Mouse (Mus musculus) heart, adult 8-10 months (tissue): ENCODE results near the gene Adarb2. TPM values are rescaled to one million over a fixed set of nuclear protein-coding genes. Genes with fewer than 3 reads are reported as not detected.

Source experiments
- DNase-seq: peaks from one replicate; pipeline ENCODE4 v3.0.0; 2022; ENCODE audit warnings: low spot score
- total RNA-seq, 4 experiments: library from RNA; stranded (reverse); gene quantifications; 2 replicates each; pipeline ENCODE4 v1.2.4; 2022

Gene Adarb2
- under 1 TPM in 1 of 4 experiments, not detected in 3; 0.06 TPM for total RNA-seq

GRCm38 (mm10) chr13:8202681-8203476, at the start of gene Adarb2:
Gene Adarb2 (plus strand): TSS chr13:8202866.
- DNase-seq, result no peak

- DNase-seq, result no peak
Measured at GRCm38 (mm10) chr13:8173800-8174199, 28.9 kb upstream of the Adarb2 start.

- no peak for DNase-seq
Measured at GRCm38 (mm10) chr13:8191977-8192376, 10.7 kb upstream of the Adarb2 start.

- no peak for DNase-seq
Measured at GRCm38 (mm10) chr13:8199186-8199880, 3.3 kb upstream of the Adarb2 start.

GRCm38 (mm10) chr13:8203477-8203813, 779 bp downstream of the Adarb2 start:
- DNase-seq, result no peak

- no peak for DNase-seq
Measured at GRCm38 (mm10) chr13:8207337-8207736, 4.7 kb downstream of the Adarb2 start.

GRCm38 (mm10) chr13:8210776-8211175, 8.1 kb downstream of the Adarb2 start:
- DNase-seq, result no peak

- no peak for DNase-seq
Measured at GRCm38 (mm10) chr13:8238871-8239270, 36.2 kb downstream of the Adarb2 start.

- no peak for DNase-seq
Measured at GRCm38 (mm10) chr13:8248016-8248667, 45.5 kb downstream of the Adarb2 start.

GRCm38 (mm10) chr13:8272158-8272945, 69.7 kb downstream of the Adarb2 start:
- DNase-seq, result no peak

GRCm38 (mm10) chr13:8283116-8283515, 80.5 kb downstream of the Adarb2 start:
- no peak for DNase-seq

- no peak for DNase-seq
Measured at GRCm38 (mm10) chr13:8316347-8317141, 113.9 kb downstream of the Adarb2 start.

- DNase-seq, result no peak
Measured at GRCm38 (mm10) chr13:8333589-8334455, 131.2 kb downstream of the Adarb2 start.

GRCm38 (mm10) chr13:8334580-8334979, 131.9 kb downstream of the Adarb2 start:
- no peak for DNase-seq

- no peak for DNase-seq
Measured at GRCm38 (mm10) chr13:8341086-8341807, 138.6 kb downstream of the Adarb2 start.

GRCm38 (mm10) chr13:8347147-8347546, 144.5 kb downstream of the Adarb2 start:
- no peak for DNase-seq

GRCm38 (mm10) chr13:8352341-8352740, 149.7 kb downstream of the Adarb2 start:
- no peak for DNase-seq

GRCm38 (mm10) chr13:8352952-8353351, 150.3 kb downstream of the Adarb2 start:
- DNase-seq, result no peak

- DNase-seq, result no peak
Measured at GRCm38 (mm10) chr13:8365523-8365922, 162.9 kb downstream of the Adarb2 start.
